Mouse (Mus musculus): Measurements from ENCODE around the gene Olfr1357.
"Not testable (repeated sequence)": the region's sequence is repeated elsewhere in the genome, so short reads cannot be mapped to it uniquely, and the experiment has no call there.

Olfr1357 gene

DNA sequence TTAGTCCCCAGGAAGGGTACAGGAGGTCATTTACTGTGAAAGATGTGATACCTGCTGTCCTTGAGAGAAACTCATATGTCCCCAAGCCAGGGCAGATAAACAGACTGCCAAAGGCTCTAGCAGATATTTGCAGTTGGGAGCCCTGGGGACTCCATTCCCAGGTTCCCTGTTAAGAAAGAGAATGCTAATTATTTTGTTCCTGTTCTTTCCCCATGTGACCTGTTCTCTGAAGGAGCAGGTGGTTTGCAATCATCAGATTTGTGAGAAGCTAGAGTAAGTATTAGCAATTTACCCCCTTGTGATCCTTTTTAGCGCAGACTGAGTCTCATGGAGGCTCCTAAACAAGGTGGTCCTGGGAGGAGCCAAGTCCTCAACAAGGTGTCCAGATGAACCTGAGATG lies at the start of gene Olfr1357:
TSS of gene Olfr1357 (minus strand) at position 101 of the 400 bp plus-strand sequence.
- no peak for DNase-seq

DNA sequence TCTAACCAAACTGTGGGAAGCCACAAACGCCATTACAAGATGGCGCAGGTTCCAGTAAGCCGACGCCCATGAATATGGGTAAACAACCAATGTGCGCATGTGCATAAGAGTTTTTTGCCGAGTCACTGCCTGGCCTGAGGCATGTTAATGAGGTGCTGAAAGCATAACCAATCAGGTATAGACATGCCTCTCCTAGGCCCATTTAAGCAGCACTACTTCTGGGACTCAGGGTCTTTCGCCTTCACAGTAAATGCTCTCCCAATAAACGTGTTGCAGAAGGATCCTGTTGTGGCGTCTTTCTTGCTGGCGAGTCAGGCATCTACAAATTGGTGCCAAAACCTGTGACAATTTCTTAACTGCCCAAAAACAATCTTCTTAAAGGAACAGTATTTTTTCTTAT lies 48.8 kb upstream of the Olfr1357 start:
- not testable (repeated sequence) for DNase-seq

- no peak for DNase-seq
Observed at GRCm38 (mm10) chr10:78664546-78664945, 46.7 kb upstream of the Olfr1357 start.

GRCm38 (mm10) chr10:78661198-78661597 lies 43.3 kb upstream of the Olfr1357 start:
- no peak for DNase-seq

DNA sequence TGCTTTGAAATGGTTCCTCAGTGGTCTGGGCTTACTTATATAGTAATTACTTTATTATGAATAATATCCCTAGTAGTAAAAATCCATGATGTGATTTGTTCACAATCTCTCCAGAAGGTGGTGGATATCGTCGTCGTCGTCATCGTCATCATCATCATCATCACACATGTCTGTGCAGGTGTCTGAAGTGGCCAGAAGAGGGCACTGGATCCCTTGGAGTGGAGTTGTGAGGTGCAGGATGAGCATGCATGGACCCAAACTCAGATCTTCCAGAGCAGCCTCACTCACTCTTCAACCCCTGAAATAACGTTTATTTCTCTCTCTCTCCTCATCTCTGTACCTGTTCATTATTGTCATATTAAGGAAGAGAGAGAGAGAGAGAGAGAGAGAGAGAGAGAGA lies 14.4 kb upstream of the Olfr1357 start:
- DNase-seq, result no peak

DNA sequence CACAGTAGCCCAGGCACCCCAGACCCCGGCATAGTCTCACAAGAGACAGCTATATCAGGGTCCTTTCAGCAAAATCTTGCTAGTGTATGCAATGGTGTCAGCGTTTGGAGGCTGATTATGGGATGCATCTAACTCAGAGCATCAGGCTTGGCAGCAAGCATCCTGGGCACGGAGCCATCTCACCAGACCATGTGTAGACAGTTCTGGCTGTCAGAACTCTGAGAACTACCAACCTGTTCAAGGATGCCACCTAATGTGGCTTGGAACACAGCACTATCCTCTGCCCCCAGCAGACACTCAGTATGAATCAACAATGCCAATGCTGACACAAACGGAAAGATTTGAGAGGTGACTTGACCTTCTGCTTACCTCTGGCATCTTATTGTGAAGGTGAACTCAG lies 12.3 kb upstream of the Olfr1357 start:
- no peak for DNase-seq

DNA sequence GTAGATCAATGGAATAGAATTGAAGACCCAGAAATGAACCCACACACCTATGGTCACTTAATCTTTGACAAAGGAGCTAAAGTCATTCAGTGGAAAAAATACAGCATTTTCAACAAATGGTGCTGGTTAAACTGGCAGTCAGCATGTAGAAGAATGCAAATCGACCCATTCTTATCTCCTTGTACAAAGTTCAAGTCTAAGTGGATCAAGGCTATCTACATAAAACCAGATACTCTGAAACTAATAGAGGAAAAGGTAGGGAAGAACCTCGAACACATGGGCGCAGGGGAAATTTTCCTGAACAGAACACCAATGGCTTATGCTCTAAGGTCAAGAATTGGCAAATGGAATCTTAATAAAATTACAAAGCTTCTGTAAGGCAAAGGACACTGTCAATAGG lies 5.3 kb upstream of the Olfr1357 start:
- not testable (repeated sequence) for DNase-seq

DNA sequence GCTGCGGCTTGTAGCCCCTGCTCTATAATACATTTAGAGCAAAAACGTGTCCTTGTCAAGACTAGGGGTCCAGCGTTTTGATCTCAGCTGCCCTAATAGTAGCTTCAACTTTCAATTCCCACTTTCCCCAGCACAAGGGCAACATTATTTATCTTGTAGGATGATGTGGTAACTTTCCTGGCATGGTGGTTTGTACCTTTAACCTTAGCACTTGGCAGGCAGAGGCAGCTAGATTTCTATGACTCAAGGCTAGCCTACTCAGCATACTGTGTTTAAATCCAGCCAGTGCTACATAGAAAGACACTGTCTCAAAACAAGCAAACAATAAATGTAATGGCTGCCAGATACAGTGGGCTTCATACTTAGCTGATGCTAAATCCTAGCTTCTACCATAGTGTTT lies 10.3 kb downstream of the Olfr1357 start:
- DNase-seq, result no peak

- DNase-seq, result peak in 1 of 2 experiments; percentile 34
Observed at GRCm38 (mm10) chr10:78605080-78605479, 12.8 kb downstream of the Olfr1357 start.

GRCm38 (mm10) chr10:78599865-78600264 lies 18.0 kb downstream of the Olfr1357 start:
- no peak for DNase-seq

GRCm38 (mm10) chr10:78594566-78594965 lies 23.3 kb downstream of the Olfr1357 start:
- DNase-seq, result no peak

GRCm38 (mm10) chr10:78594157-78594556 lies 23.7 kb downstream of the Olfr1357 start:
- DNase-seq, result no peak

- no peak for DNase-seq
Observed at GRCm38 (mm10) chr10:78593736-78594135, 24.1 kb downstream of the Olfr1357 start.

DNA sequence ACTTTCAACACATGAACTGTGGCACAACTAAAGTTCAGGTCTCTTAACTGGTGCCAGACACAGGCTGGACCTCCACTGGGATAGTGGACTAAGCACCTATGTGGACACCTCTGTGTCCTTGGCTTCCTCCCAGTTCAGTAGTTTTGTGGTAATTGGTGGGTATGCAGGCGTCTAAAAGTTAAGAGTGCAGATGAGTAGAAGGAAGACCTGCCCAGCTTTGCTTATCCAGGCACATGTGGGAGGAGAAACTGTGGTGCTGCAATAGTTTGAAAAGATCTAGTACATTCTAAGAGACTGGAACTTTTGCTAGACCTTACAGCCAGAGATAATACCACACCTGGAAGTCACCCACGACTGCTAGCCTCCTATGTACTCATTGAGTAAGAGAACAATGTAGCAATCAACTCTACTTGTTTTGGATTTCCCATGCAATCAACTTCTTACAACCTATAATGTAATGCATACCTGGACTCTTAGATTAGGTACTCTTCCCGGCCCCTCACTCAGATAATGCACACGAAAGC lies 25.0 kb downstream of the Olfr1357 start:
- DNase-seq, result no peak

GRCm38 (mm10) chr10:78591406-78592328 lies 26.2 kb downstream of the Olfr1357 start, which contains the start of gene Syde1:
TSS of gene Syde1 (minus strand) at chr10:78591964.
- DNase-seq, result peak in 1 of 2 experiments; percentile 37

DNA sequence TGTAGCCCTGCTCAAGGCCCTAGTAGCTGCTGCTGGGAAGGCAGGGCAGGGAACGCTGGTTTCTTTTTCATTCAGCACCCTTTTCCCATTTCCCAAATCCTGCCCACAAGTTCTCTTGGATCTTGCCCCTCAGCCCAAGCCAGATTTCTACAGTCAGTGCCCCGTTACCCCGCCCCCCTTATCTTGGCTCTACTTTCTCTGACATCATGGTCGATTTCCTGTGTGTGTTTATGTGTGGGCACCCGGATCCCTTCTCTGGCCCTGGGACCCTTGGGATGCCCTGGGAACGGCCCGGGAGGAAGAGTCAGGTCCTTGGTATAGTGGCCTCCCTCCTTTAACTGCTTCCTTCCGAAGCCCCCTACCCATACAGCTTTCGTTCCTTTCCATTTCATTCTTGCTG lies 27.1 kb downstream of the Olfr1357 start:
- DNase-seq, result no peak

DNA sequence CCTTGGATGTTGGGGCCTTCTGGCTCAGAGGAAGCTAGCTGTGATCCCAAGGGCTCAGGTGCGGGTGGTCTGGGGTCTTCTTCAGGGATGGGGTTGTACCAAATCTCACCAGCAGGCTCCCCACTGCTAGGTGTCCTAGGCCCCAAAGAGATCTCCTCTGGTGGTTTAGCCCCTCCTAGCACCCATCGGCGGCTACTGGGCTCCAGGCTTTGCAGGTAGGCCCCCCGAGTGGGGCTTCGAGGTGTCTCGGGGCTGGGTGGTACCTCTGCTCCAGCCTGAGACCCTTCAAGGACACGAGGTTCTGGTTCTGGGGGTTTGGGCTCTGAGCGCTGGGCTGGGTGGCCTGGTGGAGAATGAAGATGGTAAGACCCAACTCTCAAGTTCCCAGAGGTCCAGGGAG lies 28.0 kb downstream of the Olfr1357 start:
- no peak for DNase-seq

DNA sequence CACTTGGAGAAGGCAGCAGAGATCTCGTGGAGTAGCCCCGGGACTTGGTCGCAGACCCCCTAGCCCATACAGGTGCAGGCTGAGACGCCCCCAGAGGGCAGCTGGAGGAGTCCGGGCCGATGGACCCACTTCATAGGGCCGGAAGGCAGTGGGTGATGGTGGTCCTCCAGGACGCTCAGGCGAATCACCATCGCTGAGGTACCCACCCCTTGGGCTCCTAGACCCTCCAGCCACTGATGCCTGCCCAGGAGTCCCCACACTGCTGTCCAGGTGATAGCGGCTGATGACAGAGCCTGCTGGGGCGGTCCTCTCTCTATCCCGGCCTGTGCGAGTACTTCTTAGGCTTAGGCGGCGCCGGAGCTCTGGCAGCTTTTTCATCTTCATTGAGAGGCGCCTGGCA lies 28.6 kb downstream of the Olfr1357 start:
- no peak for DNase-seq

DNA sequence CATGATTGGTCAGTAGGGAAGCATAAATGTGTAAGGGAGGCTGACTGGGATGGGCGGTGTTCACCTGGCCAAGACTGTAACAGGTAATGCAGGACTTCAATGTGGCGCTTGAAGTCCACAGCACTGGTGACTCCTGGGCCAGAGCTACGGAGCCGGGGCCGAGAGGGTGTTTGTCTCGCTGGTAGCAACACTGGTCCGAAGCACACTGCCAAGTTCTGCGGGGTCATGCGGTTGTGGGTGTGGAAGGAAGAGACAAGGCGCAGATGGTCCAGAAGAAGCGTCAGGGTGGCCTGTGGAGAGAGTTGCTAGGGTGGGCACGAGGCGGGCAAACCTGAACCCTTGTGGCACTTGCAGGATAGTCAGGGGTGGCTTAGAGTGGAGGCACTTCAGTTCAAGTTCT lies 31.8 kb downstream of the Olfr1357 start:
- no peak for DNase-seq

DNA sequence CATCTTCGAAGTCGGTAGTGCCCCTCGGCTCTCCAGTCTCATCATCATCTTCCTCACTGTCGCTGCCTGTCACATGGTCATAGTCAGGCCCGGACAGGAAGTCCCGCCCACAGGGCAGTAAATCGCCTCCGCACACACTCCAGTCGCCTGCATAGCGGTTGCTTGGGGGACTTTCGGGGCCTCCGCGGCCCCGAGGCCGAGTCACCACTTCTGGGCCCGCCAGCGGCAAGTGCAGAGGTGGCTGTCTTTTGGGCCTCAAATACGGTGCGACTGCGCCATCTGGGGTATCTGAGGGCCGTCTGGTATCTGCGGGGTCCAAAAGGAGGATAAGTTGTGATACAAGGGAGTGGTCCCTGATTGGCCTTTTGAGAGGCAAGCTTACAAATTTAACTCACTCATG lies 32.3 kb downstream of the Olfr1357 start:
- no peak for DNase-seq

- no peak for DNase-seq
Observed at GRCm38 (mm10) chr10:78584996-78585395, 32.9 kb downstream of the Olfr1357 start.

- DNase-seq, result no peak
Observed at GRCm38 (mm10) chr10:78583939-78584338, 33.9 kb downstream of the Olfr1357 start.

GRCm38 (mm10) chr10:78583347-78583746 lies 34.5 kb downstream of the Olfr1357 start:
- no peak for DNase-seq

DNA sequence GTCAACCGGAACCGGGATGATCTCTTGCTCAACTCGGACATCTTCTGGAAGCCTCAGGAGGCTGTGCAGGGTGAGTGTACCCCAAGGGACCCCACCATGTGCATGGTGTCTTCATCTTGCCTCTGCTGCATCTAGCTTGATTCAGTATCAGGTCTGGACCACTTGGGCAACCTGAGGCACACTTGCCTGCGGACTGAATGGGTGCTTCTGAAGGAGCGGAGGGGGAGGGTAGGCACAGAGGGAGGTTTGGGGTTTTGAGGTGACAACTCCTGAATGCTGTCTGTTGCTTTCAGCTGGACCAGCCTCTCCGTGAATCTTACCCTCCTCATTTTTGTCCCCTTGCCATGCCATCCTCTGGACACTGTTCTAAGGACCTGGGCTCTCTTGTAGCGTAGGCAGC lies 36.8 kb downstream of the Olfr1357 start:
- DNase-seq, result no peak
